Mouse (Mus musculus) erythroblast, embryonic 14.5 days (primary cell): Measurements from ENCODE around the gene Sae1.

Experiments
- GATA1 ChIP-seq: IDR thresholded peaks from 2 replicates; pipeline ENCODE4 v1.6.1; 2012; ENCODE audit warnings: low read length, inconsistent platforms, mixed read lengths
- TAL1 ChIP-seq: IDR thresholded peaks from 3 replicates; pipeline ENCODE4 v1.6.1; 2012; ENCODE audit warnings: low read length, inconsistent platforms, mixed read lengths

GRCm38 (mm10) chr7:16399820-16400688 lies 12.4 kb upstream of the Sae1 start:
- no peak for TF ChIP-seq GATA1
- TF ChIP-seq TAL1: no peak
